Mouse (Mus musculus): ENCODE data around the gene Dnah8. TPM values are rescaled to one million over a fixed set of nuclear protein-coding genes. Genes with fewer than 3 reads are reported as not detected.
A peak's percentile ranks its signal among the peaks of the same experiment; 100 is the strongest.

Gene Dnah8
- polyA plus RNA-seq, 1 experiment from 2014 or later: 2.9 TPM

DNA sequence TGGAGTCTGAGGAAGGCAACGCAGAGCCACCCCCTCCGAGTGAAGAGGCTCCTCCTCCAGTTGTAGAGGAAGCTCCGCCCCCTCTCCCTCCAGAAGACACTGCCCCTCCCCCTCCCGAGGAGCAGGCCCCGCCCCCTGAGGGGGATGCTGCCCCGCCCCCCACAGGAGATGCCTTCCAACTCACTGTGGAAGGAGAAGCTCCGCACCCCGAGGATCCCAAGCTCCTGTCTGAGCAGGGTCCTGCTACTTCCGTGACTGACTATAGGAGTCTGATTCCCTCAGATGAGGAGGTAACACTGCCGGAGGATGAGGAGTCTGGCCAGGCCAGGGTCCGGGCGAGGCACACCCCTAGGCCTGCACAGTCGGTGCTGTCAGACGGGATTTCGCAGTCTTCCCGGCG, 11.2 kb downstream of the Dnah8 start:
- no peak for ATAC-seq
- no peak overlapping the region for H3K4me2 ChIP-seq (ENCODE audit: low read length)

GRCm38 (mm10) chr17:30637714-30638113, 13.6 kb downstream of the Dnah8 start:
- ATAC-seq: no peak
- no peak overlapping the region for H3K4me3 ChIP-seq (ENCODE audit: low read depth, low read length)
- 60% methylated on average over 1 of the region's 1 CpGs for WGBS
- no peaks in the 10 kb centered on the region for H3K9me3 ChIP-seq (replicated peaks; ENCODE audit: control insufficient read depth, low read length, poor library complexity, severe bottlenecking)
- no peak overlapping the region for H3K9ac ChIP-seq (ENCODE audit: low read depth, low read length)
- H3K4me2 ChIP-seq (ENCODE audit: low read length): no peak overlapping the region
- no peaks in the 10 kb centered on the region for H3K4me1 ChIP-seq (ENCODE audit: control insufficient read depth, insufficient read depth, low read length)
- no peaks in the 10 kb centered on the region for H3K36me3 ChIP-seq (ENCODE audit: control insufficient read depth, insufficient read depth, low read length)
- no peaks in the 10 kb centered on the region for H3K27me3 ChIP-seq (ENCODE audit: control insufficient read depth, insufficient read depth, low read depth, low read length)
- no peak overlapping the region for H3K27ac ChIP-seq (ENCODE audit: low read length)

More for the DNA sequence above, 11.2 kb downstream of the Dnah8 start:
- WGBS: 20% methylated on average over 16 of the region's 17 CpGs
- no peaks in the 10 kb centered on the region for H3K36me3 ChIP-seq (ENCODE audit: control insufficient read depth, insufficient read depth, low read length)
- no peaks in the 10 kb centered on the region for H3K9me3 ChIP-seq (replicated peaks; ENCODE audit: control insufficient read depth, low read length, poor library complexity, severe bottlenecking)
- H3K4me1 ChIP-seq (ENCODE audit: control insufficient read depth, insufficient read depth, low read length): no peaks in the 10 kb centered on the region
- no peak overlapping the region for H3K4me3 ChIP-seq (ENCODE audit: low read depth, low read length)
- H3K9ac ChIP-seq (ENCODE audit: low read depth, low read length): no peak overlapping the region
- H3K27ac ChIP-seq (ENCODE audit: low read length): no peak overlapping the region
- no peaks in the 10 kb centered on the region for H3K27me3 ChIP-seq (ENCODE audit: control insufficient read depth, insufficient read depth, low read depth, low read length)

DNA sequence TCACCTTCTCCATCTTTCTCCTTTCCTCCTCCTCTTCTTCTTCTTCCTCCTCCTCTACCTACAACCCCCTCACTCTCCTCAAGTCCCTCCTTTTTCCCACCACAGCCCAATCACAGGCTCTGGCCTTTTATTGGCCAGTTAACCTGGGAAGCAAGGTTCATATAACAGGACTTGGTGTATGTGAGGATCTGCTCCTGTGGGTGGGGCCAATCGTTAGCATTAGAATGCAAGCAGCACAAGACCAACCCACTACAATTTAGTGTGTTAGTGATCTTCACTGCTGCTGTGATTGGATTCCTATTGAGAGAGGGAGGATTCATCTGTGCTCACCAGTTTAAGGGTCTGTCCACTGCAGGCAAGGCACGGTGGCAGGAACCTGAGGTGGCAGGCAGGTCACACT, 14.8 kb downstream of the Dnah8 start:
- ATAC-seq: no peak
- H3K9ac ChIP-seq (ENCODE audit: low read depth, low read length): no peak overlapping the region
- H3K27me3 ChIP-seq (ENCODE audit: control insufficient read depth, insufficient read depth, low read depth, low read length): no peaks in the 10 kb centered on the region
- H3K4me3 ChIP-seq (ENCODE audit: low read depth, low read length): no peak overlapping the region
- H3K4me2 ChIP-seq (ENCODE audit: low read length): no peak overlapping the region
- H3K27ac ChIP-seq (ENCODE audit: low read length): no peak overlapping the region
- H3K4me1 ChIP-seq (ENCODE audit: control insufficient read depth, insufficient read depth, low read length): no peaks in the 10 kb centered on the region
- H3K36me3 ChIP-seq (ENCODE audit: control insufficient read depth, insufficient read depth, low read length): no peaks in the 10 kb centered on the region
- 72% methylated on average over 2 of the region's 2 CpGs for WGBS
- H3K9me3 ChIP-seq (replicated peaks; ENCODE audit: control insufficient read depth, low read length, poor library complexity, severe bottlenecking): no peaks in the 10 kb centered on the region

DNA sequence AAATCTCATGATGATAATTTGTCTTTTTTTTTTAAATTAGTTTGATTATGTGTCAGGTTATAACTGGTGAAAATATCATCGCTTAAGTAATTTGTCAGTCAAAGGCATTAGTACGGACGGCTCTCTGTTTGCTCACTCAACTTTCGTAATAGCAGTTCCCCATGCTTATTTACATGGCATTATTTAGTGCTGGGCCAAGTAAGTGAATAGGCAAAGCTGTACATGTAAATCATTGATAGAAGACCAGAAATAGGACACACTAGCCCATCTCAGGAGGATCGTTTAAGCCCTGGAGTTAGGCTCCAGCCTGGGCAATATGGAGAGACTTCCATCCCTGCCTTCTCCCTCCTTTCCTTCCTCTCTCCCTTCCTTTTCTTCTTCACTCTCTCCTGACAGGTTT, 16.7 kb downstream of the Dnah8 start:
- no peak overlapping the region for H3K4me2 ChIP-seq (ENCODE audit: low read length)
- H3K27me3 ChIP-seq (ENCODE audit: control insufficient read depth, insufficient read depth, low read depth, low read length): no peaks in the 10 kb centered on the region
- ATAC-seq: no peak
- no peak overlapping the region for H3K4me3 ChIP-seq (ENCODE audit: low read depth, low read length)
- WGBS: 94% methylated on average over 5 of the region's 5 CpGs
- H3K36me3 ChIP-seq (ENCODE audit: control insufficient read depth, insufficient read depth, low read length): no peaks in the 10 kb centered on the region
- H3K4me1 ChIP-seq (ENCODE audit: control insufficient read depth, insufficient read depth, low read length): no peaks in the 10 kb centered on the region
- no peak overlapping the region for H3K9ac ChIP-seq (ENCODE audit: low read depth, low read length)
- no peak overlapping the region for H3K27ac ChIP-seq (ENCODE audit: low read length)
- H3K9me3 ChIP-seq (replicated peaks; ENCODE audit: control insufficient read depth, low read length, poor library complexity, severe bottlenecking): no peaks in the 10 kb centered on the region

DNA sequence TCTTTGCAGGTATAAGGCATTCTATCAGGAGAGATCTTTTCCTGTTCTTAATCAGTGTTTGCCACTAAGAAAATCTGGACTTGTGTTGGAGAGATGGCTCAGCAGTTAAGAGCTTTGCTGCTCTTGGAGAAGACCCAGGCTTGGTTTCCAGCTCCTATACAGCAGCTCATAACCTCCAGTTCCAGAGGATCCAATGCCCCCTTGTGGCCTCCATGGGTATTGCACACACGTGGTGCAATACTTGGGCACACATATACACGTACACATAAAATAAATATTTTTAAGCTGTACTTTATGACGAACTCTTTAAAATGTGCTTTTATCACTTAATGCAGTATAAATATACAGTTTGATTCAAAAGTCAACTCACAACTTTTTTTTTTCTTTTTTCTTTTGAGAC, 24.6 kb downstream of the Dnah8 start:
- Histone ChIP-seq H3K4me2 (ENCODE audit: low read length) (no peak overlapping the region), H3K9me3 (replicated peaks; ENCODE audit: control insufficient read depth, low read length, poor library complexity, severe bottlenecking) (no peaks in the 10 kb centered on the region), H3K36me3 (ENCODE audit: control insufficient read depth, insufficient read depth, low read length) (no peaks in the 10 kb centered on the region), H3K4me1 (ENCODE audit: control insufficient read depth, insufficient read depth, low read length) (no peaks in the 10 kb centered on the region), H3K27ac (ENCODE audit: low read length) (no peak overlapping the region), H3K9ac (ENCODE audit: low read depth, low read length) (no peak overlapping the region), H3K4me3 (ENCODE audit: low read depth, low read length) (no peak overlapping the region), H3K27me3 (ENCODE audit: control insufficient read depth, insufficient read depth, low read depth, low read length) (no peaks in the 10 kb centered on the region)
- ATAC-seq: no peak
- 97% methylated on average over 3 of the region's 3 CpGs for WGBS

- ATAC-seq: no peak
- Histone ChIP-seq H3K4me1 (ENCODE audit: control insufficient read depth, insufficient read depth, low read length) (0 out of 2 replicates have a peak, but pooled peaks cover 4% of the 10 kb centered on the region), H3K9me3 (replicated peaks; ENCODE audit: control insufficient read depth, low read length, poor library complexity, severe bottlenecking) (no peaks in the 10 kb centered on the region), H3K9ac (ENCODE audit: low read depth, low read length) (no peak overlapping the region), H3K4me3 (ENCODE audit: low read depth, low read length) (no peak overlapping the region), H3K4me2 (ENCODE audit: low read length) (no peak overlapping the region), H3K27ac (ENCODE audit: low read length) (no peak overlapping the region), H3K36me3 (ENCODE audit: control insufficient read depth, insufficient read depth, low read length) (no peaks in the 10 kb centered on the region), H3K27me3 (ENCODE audit: control insufficient read depth, insufficient read depth, low read depth, low read length) (no peaks in the 10 kb centered on the region)
- WGBS: 96% methylated on average over 6 of the region's 6 CpGs
These were observed 28.9 kb downstream of the Dnah8 start for GRCm38 (mm10) chr17:30653010-30653409.

GRCm38 (mm10) chr17:30657530-30658151, 33.5 kb downstream of the Dnah8 start:
- H3K4me3 ChIP-seq (ENCODE audit: low read depth, low read length): peak overlapping the region; percentile 34
- peak overlapping the region; percentile 54 for H3K4me2 ChIP-seq (ENCODE audit: low read length)
- no peaks in the 10 kb centered on the region for H3K36me3 ChIP-seq (ENCODE audit: control insufficient read depth, insufficient read depth, low read length)
- no peaks in the 10 kb centered on the region for H3K9me3 ChIP-seq (replicated peaks; ENCODE audit: control insufficient read depth, low read length, poor library complexity, severe bottlenecking)
- H3K9ac ChIP-seq (ENCODE audit: low read depth, low read length): 0 out of 2 replicates have a peak overlapping the region, but pooled peaks have one; percentile 58
- no peaks in the 10 kb centered on the region for H3K27me3 ChIP-seq (ENCODE audit: control insufficient read depth, insufficient read depth, low read depth, low read length)
- 45% methylated on average over 8 of the region's 8 CpGs for WGBS
- H3K27ac ChIP-seq (ENCODE audit: low read length): peak overlapping the region; percentile 71
- peak; percentile 45 for ATAC-seq
- peaks cover 8% of the 10 kb centered on the region for H3K4me1 ChIP-seq (ENCODE audit: control insufficient read depth, insufficient read depth, low read length)

- H3K4me2 ChIP-seq (ENCODE audit: low read length): peak overlapping the region; percentile 54
- H3K36me3 ChIP-seq (ENCODE audit: control insufficient read depth, insufficient read depth, low read length): no peaks in the 10 kb centered on the region
- H3K4me3 ChIP-seq (ENCODE audit: low read depth, low read length): peak overlapping the region; percentile 34
- WGBS: 9% methylated on average over 13 of the region's 13 CpGs
- ATAC-seq: peak; percentile 81
- H3K9me3 ChIP-seq (replicated peaks; ENCODE audit: control insufficient read depth, low read length, poor library complexity, severe bottlenecking): no peaks in the 10 kb centered on the region
- H3K9ac ChIP-seq (ENCODE audit: low read depth, low read length): 0 out of 2 replicates have a peak overlapping the region, but pooled peaks have one; percentile 58
- H3K4me1 ChIP-seq (ENCODE audit: control insufficient read depth, insufficient read depth, low read length): peaks cover 8% of the 10 kb centered on the region
- H3K27me3 ChIP-seq (ENCODE audit: control insufficient read depth, insufficient read depth, low read depth, low read length): no peaks in the 10 kb centered on the region
- peak overlapping the region; percentile 71 for H3K27ac ChIP-seq (ENCODE audit: low read length)
These were observed 34.0 kb downstream of the Dnah8 start for GRCm38 (mm10) chr17:30658152-30658544.

GRCm38 (mm10) chr17:30662131-30662530, 38.0 kb downstream of the Dnah8 start:
- H3K4me3 ChIP-seq (ENCODE audit: low read depth, low read length): no peak overlapping the region
- no peaks in the 10 kb centered on the region for H3K9me3 ChIP-seq (replicated peaks; ENCODE audit: control insufficient read depth, low read length, poor library complexity, severe bottlenecking)
- no peaks in the 10 kb centered on the region for H3K27me3 ChIP-seq (ENCODE audit: control insufficient read depth, insufficient read depth, low read depth, low read length)
- 78% methylated on average over 8 of the region's 8 CpGs for WGBS
- H3K4me1 ChIP-seq (ENCODE audit: control insufficient read depth, insufficient read depth, low read length): peaks cover 8% of the 10 kb centered on the region
- ATAC-seq: no peak
- H3K27ac ChIP-seq (ENCODE audit: low read length): no peak overlapping the region
- H3K36me3 ChIP-seq (ENCODE audit: control insufficient read depth, insufficient read depth, low read length): no peaks in the 10 kb centered on the region
- no peak overlapping the region for H3K4me2 ChIP-seq (ENCODE audit: low read length)
- no peak overlapping the region for H3K9ac ChIP-seq (ENCODE audit: low read depth, low read length)

Measured in midbrain, embryonic 16.5 days (tissue).